Mouse (Mus musculus) cerebellum, adult 2 months (tissue): Measurements from ENCODE around the gene Apln.

Source experiments
- CTCF ChIP-seq: fragments of 200-500 bp; IDR thresholded peaks from 2 replicates; pipeline ENCODE4 v1.5.1; 2011; ENCODE audit warnings: low read depth, mild to moderate bottlenecking, control low read depth, low read length, moderate library complexity, borderline replicate concordance; ENCODE audit not compliant: insufficient read depth
- POLR2A ChIP-seq: fragments of 200-500 bp; IDR thresholded peaks from 2 replicates; pipeline ENCODE4 v1.6.1; 2011; ENCODE audit warnings: low read length, control low read depth, borderline replicate concordance; ENCODE audit not compliant: insufficient read depth

DNA sequence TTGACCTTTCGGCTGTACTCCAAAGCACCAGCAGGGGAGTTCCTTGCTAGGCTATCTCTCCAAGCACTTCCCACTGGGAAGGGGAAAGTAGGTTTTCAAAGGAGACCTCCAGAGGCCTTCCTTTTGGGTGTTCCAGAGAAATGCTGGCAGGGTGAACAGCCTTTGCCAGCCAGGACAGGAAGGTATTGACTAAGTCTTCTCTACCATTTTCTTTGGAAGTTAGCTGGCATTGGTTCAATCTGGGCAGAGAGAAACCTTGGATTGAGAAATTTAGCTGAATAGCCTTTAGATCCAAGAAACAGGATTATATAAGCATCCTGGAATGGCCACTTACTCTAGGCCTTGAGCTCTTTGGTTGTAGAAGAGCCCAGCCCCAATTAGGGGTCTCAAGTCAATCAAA is 11.8 kb downstream of the Apln start:
- TF ChIP-seq CTCF (no peak), POLR2A (no peak)
